Mouse (Mus musculus) layer of hippocampus, adult 2 months (tissue): ENCODE results near the gene Nr5a2. TPM values are rescaled to one million over a fixed set of nuclear protein-coding genes. Genes with fewer than 3 reads are reported as not detected.

ENCODE experiments used
- DNase-seq, 2 experiments: peaks; one replicate each; pipeline ENCODE4 v3.0.0; 2022; ENCODE audit warnings: low spot score in 2 of 2
- H3K27ac ChIP-seq: fragments of 200-600 bp; 2 replicates; pipeline ENCODE4 v1.8.1; 2022
- H3K4me3 ChIP-seq: fragments of 200-600 bp; 2 replicates; pipeline ENCODE4 v1.8.1; 2022; ENCODE audit warnings: mild to moderate bottlenecking
- CTCF ChIP-seq: fragments of 200-600 bp; conservative IDR thresholded peaks from 2 replicates; pipeline ENCODE4 v1.8.1; 2022; ENCODE audit warnings: antibody characterized with exemption, mild to moderate bottlenecking, moderate library complexity
- total RNA-seq, 2 experiments: library from RNA; stranded (reverse); gene quantifications; 2 replicates each; pipeline ENCODE4 v1.2.3; 2021

Gene Nr5a2
- total RNA-seq, 2 experiments from 2014 or later: not detected

DNA sequence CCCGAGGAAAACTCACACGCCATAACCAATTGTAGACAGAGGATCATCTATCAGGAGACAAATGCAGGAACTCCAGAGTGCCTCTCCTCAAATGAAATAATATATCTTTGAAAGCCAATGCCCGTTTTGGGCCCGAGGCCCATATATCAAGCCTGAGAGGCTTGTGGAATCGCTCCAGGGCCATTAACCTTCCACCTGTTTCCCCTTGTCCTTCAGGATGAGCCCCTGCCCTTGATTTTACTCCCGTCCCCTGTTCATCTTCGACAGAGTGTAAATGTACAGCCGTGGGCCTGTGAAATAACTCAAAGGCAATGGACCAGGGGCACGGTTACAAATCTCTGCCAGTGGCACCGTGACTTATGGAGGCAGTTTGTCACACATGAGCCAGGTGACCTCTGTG is 48.3 kb downstream of the Nr5a2 start:
- no peak for DNase-seq
- H3K27ac ChIP-seq: no peak overlapping the region
- TF ChIP-seq CTCF: no peak
- no peak overlapping the region for H3K4me3 ChIP-seq

DNA sequence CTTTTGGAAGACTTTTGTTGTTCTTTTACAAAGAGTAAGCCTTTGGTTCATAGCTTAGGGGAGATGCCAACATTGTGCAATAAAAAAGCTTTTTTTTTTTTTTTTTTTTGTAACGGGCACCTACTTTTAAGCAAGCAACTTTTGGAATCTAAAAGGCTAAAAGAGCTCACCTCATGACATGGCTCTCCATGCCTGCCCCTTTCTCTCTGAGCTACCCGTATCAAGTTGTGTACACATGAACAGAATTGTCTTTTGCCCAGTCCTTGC is 48.7 kb downstream of the Nr5a2 start:
- Histone ChIP-seq H3K27ac (no peak overlapping the region), H3K4me3 (no peak overlapping the region)
- no peak for DNase-seq
- no peak for TF ChIP-seq CTCF

DNA sequence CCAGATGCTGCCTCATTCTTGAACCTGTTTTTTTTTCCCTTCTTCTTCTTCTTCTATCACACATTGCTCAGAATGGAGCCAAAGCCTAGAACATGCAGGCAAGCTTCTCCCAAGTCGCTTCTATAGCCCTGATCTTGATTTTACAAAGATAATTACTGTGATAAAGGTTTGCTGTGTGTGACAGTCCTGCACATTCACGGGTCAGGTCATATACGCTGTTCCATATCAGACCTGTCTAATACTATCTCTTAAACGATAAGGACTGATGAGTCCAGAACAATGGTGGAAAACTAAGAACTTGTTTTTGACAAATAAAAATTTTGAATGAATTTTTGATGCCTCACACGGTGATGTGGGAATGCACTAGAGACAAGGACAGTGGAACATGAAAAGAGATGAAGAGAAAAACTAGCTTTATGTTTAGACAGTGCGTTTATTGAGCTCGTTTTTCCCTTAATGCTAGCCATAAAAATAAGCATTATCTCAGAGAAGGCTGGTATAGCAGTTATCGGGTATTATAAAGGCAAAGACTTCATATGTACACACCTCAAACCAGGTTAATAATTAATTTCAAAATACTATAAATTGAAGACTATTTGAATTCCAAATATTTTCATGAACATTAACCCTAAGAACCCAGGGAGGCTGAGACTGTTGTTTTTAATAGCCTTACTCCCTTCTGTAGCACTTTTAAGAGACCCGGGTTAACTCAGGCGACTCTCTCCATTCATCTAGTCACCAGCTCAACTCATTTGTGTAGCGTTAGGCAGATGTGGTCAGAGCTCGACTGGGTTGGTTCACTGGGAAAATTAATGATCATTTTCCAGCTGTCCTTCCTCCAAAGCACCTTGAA is 49.3 kb downstream of the Nr5a2 start:
- H3K4me3 ChIP-seq: no peak overlapping the region
- no peak for DNase-seq
- TF ChIP-seq CTCF: no peak
- H3K27ac ChIP-seq: no peak overlapping the region

DNA sequence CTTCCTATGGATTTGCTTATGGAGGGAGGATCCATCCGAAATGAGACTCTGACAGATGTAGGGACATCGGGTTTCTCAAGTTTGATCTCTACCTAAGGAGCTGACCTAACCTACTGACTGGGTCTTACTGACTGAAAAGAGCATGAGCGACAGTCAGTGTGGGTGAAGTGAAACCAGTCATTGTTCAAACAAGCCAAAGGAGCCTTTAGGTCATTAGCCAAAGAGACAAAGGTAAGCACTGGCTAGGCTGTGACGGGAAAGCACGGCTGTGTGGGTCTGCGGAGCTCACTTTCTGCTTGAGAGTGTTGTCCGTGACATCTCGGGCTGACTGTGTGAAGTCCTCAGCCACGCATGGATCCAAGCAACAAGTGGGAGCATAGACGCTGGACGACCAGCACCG is 50.1 kb downstream of the Nr5a2 start:
- no peak for TF ChIP-seq CTCF
- Histone ChIP-seq H3K4me3 (no peak overlapping the region), H3K27ac (no peak overlapping the region)

GRCm38 (mm10) chr1:136909494-136910037 is 50.7 kb downstream of the Nr5a2 start:
- TF ChIP-seq CTCF: no peak

More for the DNA sequence above, 50.1 kb downstream of the Nr5a2 start:
- no peak for DNase-seq

GRCm38 (mm10) chr1:136898130-136898529 is 62.1 kb downstream of the Nr5a2 start:
- no peak for TF ChIP-seq CTCF
- no peak for DNase-seq

More at GRCm38 (mm10) chr1:136909494-136910037, 50.7 kb downstream of the Nr5a2 start:
- DNase-seq: no peak
- Histone ChIP-seq H3K27ac (no peak overlapping the region), H3K4me3 (no peak overlapping the region)

GRCm38 (mm10) chr1:136896351-136896750 is 63.9 kb downstream of the Nr5a2 start:
- TF ChIP-seq CTCF: no peak
- Histone ChIP-seq H3K27ac (no peak overlapping the region), H3K4me3 (no peak overlapping the region)
- no peak for DNase-seq

More at GRCm38 (mm10) chr1:136898130-136898529, 62.1 kb downstream of the Nr5a2 start:
- H3K27ac ChIP-seq: no peak overlapping the region
- H3K4me3 ChIP-seq: no peak overlapping the region

DNA sequence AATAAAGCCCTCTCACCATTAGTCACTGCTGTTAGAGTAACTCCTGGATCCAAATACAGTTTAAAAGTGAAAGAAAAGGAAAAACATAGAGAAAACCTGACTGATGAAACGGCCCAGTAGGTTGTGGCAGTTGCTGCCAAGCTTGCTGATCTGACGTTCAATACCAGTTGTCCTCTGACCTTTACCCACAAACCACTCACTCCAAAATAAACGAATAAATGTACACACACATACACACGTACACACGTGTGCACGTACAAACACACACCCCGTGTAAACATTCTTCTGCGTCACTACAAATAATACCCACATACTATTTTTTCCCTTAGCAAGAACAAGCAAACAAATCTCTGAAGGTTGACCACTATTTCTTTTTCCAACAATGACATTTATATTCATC is 64.4 kb downstream of the Nr5a2 start:
- no peak for DNase-seq
- TF ChIP-seq CTCF: no peak
- no peak overlapping the region for H3K27ac ChIP-seq
- H3K4me3 ChIP-seq: no peak overlapping the region

DNA sequence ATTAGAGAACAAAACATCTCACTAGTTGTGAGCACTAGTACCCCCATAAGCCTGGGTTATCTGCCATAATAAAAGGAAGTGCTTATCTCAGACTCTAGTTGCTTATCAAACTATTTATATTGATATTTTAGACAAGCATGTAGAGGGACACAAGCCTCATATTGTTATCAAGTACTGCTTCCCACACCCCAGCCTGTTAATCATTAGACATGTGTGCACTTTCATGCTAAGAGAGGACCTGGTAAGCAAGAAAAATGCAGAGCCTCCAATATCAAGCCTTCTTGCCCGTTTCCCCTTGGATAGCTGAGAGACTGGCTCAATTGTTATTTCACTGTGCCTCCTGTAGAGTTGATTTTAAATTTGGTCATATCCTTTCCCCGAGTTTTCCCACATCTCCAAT is 65.5 kb downstream of the Nr5a2 start:
- TF ChIP-seq CTCF: no peak
- H3K4me3 ChIP-seq: no peak overlapping the region
- DNase-seq: no peak

DNA sequence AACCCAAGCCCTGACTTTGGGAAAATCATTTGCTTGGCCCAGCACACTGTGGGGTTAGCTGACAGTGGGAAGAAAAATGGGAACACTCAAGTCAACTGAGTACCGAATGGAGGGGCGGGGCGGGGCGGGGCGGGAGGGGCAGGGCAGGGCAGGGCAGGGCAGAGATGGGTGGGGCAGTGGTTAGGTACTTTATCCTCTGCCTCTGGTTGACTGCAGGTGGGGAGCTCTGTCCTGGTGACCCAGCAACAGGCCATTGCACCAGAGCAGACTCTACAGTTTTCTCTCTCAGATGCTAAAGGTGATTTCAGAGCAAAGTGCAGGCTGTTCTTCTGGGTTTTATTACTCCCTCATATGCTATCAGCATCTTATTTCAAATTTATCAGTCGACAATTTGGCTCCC is 67.1 kb downstream of the Nr5a2 start:
- H3K27ac ChIP-seq: no peak overlapping the region
- H3K4me3 ChIP-seq: no peak overlapping the region
- TF ChIP-seq CTCF: no peak
- DNase-seq: no peak

More for the DNA sequence above, 65.5 kb downstream of the Nr5a2 start:
- no peak overlapping the region for H3K27ac ChIP-seq

DNA sequence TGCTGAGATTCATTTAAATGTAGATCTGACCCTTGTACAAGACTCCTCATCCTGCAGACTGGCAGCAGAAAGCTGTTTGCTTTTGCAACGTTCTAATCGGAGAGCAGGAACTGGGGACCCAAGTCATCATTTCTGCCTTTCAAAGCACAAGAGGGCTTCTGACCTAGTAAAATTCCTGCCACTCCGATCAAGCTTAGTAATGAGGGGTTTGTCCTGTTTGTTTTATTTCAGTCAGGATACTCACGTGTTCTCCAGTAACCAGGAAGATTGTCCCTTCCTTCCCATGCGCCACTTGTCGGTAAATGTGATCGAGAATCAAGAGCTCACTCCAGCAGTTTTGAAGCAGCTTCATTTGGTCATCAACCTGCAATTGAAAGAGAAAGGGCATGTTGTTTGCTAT is 69.8 kb downstream of the Nr5a2 start:
- no peak for DNase-seq
- no peak overlapping the region for H3K4me3 ChIP-seq
- no peak for TF ChIP-seq CTCF
- H3K27ac ChIP-seq: no peak overlapping the region

GRCm38 (mm10) chr1:136888704-136889103 is 71.5 kb downstream of the Nr5a2 start:
- no peak overlapping the region for H3K27ac ChIP-seq
- TF ChIP-seq CTCF: no peak
- no peak for DNase-seq
- no peak overlapping the region for H3K4me3 ChIP-seq

DNA sequence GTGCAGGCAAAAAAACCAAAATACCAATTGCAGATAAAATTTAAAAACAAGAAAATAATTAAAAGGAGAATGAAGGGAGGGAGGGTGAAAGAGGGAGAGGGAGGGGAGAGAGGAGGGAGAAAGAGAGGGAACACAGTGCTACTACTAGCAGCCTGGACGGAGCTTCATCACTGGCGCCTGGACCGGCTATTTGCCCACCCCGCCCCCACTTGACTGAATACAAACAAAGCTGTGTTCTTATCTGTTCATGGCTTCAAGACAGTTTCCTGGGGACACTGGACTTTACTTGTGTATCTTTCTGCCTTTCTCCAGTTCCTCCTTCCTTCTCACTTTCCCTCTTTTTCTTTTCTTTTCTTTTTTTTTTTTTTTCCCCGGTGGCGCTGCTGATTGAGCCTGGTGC is 73.6 kb downstream of the Nr5a2 start:
- DNase-seq: no peak

More for the DNA sequence above, 73.6 kb downstream of the Nr5a2 start:
- Histone ChIP-seq H3K4me3 (no peak overlapping the region), H3K27ac (no peak overlapping the region)
- TF ChIP-seq CTCF: no peak
